Mouse (Mus musculus) limb, embryonic 11.5 days (tissue): ENCODE measurements at regions not wholly inside any gene's neighbourhood (a gene's known extent, or its start where the extent isn't known, plus 50 kb on each side); places are given as distances from the start of the nearest gene placed in this dataset.

ENCODE experiments used
- ATAC-seq: fragments of 200-750 bp; cut with Nextera tagmentation; 2 replicates; pipeline ENCODE4 v1.8.0; 2017; ENCODE audit warnings: low read depth; ENCODE audit not compliant: insufficient number of reproducible peaks, low FRiP score, low TSS enrichment
- DNase-seq: peaks from one replicate; pipeline ENCODE4 v3.0.0-alpha.2; 2015; ENCODE audit warnings: low spot score
- H3K27ac ChIP-seq: fragments of 300-500 bp; sonication (generic); replicated peaks from 2 replicates; pipeline ENCODE4 v1.5.1; 2014; ENCODE audit warnings: low read depth, mild to moderate bottlenecking, low read length
- H3K27me3 ChIP-seq: fragments of 300-500 bp; sonication (generic); 2 replicates; pipeline ENCODE4 v1.6.1; 2014; ENCODE audit warnings: mild to moderate bottlenecking, low read length, mixed read lengths; ENCODE audit not compliant: control insufficient read depth, insufficient read depth
- H3K36me3 ChIP-seq: fragments of 300-500 bp; sonication (generic); 2 replicates; pipeline ENCODE4 v1.6.1; 2014; ENCODE audit warnings: mild to moderate bottlenecking, low read length, moderate library complexity, mixed read lengths; ENCODE audit not compliant: control insufficient read depth, insufficient read depth
- H3K4me1 ChIP-seq: fragments of 300-500 bp; sonication (generic); 2 replicates; pipeline ENCODE4 v1.6.1; 2014; ENCODE audit warnings: low read length, mixed read lengths; ENCODE audit not compliant: control insufficient read depth, insufficient read depth
- H3K4me2 ChIP-seq: fragments of 300-500 bp; sonication (generic); 2 replicates; pipeline ENCODE4 v1.6.1; 2014; ENCODE audit warnings: low read depth, mild to moderate bottlenecking, moderate library complexity; ENCODE audit not compliant: severe bottlenecking
- H3K4me3 ChIP-seq: fragments of 300-500 bp; sonication (generic); 2 replicates; pipeline ENCODE4 v1.5.1; 2014; ENCODE audit warnings: low read depth, low read length
- H3K9ac ChIP-seq: fragments of 300-500 bp; sonication (generic); 2 replicates; pipeline ENCODE4 v1.6.1; 2014; ENCODE audit warnings: mild to moderate bottlenecking, low read length
- H3K9me3 ChIP-seq: fragments of 300-500 bp; sonication (generic); 2 replicates; pipeline ENCODE4 v1.6.1; 2016; ENCODE audit warnings: low read length; ENCODE audit not compliant: control insufficient read depth
- WGBS: fragments of 180-500 bp; shearing (Covaris S2); extraction: QIAGEN DNeasy Blood & Tissue Kit; methylation state at CpG from one replicate; pipeline ENCODE4 v1.1.7; 2014; 5-methylcytosine and 5-hydroxymethylcytosine counted together

GRCm38 (mm10) chr3:61849317-61849716 lies 483.6 kb upstream of the B430305J03Rik start:
- 40% methylated on average over 2 of the region's 2 CpGs for WGBS
- Histone ChIP-seq H3K27ac (no peak overlapping the region), H3K4me1 (no peaks in the 10 kb centered on the region), H3K9me3 (no peaks in the 10 kb centered on the region), H3K9ac (no peak overlapping the region), H3K4me3 (no peak overlapping the region), H3K27me3 (no peaks in the 10 kb centered on the region), H3K36me3 (no peaks in the 10 kb centered on the region), H3K4me2 (no peak overlapping the region)
- DNase-seq, result no peak
- ATAC-seq, result no peak

DNA sequence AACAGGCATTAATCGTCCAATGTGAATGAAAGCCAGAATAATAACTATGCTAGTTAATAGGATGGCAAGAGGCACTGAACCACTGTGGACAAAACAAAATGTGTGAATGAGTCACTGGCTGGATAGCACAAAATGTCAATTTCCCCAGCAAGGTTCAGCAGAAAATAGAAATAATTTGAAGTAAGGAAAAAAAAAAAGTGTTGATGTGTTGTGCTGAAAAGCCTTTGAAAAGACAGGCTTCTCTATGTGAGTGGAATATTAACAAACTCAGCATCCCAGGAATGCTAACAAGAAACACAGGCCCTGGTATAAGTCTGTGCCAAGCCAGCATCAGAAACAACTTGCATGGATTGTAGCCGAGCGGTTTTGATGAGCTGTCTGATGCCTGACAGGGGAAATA lies 481.0 kb upstream of the B430305J03Rik start:
- H3K4me2 ChIP-seq, result no peak overlapping the region
- DNase-seq, result no peak
- H3K9ac ChIP-seq, result no peak overlapping the region
- ATAC-seq, result no peak
- 81% methylated on average over 3 of the region's 3 CpGs for WGBS
- H3K36me3 ChIP-seq, result no peaks in the 10 kb centered on the region
- H3K27ac ChIP-seq, result no peak overlapping the region
- no peaks in the 10 kb centered on the region for H3K27me3 ChIP-seq
- H3K4me3 ChIP-seq, result no peak overlapping the region
- no peaks in the 10 kb centered on the region for H3K9me3 ChIP-seq
- no peaks in the 10 kb centered on the region for H3K4me1 ChIP-seq

DNA sequence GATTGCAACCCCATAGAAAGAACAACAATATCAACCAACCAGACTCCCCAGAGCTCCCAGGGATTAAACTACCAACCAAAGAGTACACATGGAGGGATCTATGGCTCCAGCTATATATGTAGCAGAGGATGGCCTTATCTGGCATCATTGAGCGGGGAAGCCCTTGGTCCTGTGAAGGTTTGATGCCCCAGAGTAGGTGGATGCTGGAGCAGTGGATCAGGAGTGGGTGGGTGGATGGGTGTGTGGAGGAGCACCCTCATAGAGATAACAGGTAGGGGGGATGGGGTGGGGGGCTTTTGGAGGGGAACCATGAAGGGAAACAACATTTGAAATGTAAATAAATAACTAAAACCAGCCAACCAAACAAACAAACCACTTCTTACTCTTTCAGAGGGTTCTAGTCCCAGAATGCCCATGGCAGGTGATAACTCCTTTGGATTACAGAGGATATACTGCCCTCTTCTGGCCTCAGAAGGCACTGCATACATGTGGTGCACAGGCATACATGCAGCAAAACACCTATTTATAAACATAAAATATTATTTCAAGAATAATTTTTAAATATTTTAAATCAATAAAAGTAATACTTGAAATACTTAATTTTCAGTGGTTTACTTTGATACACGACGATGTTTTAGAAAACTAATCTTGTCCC lies 473.7 kb upstream of the B430305J03Rik start:
- Histone ChIP-seq H3K9ac (no peak overlapping the region), H3K36me3 (no peaks in the 10 kb centered on the region), H3K9me3 (no peaks in the 10 kb centered on the region), H3K4me2 (no peak overlapping the region), H3K4me3 (no peak overlapping the region), H3K27ac (no peak overlapping the region), H3K4me1 (no peaks in the 10 kb centered on the region), H3K27me3 (no peaks in the 10 kb centered on the region)
- DNase-seq (peak; percentile 56), ATAC-seq (no peak)
- WGBS, result 53% methylated on average over 3 of the region's 3 CpGs

DNA sequence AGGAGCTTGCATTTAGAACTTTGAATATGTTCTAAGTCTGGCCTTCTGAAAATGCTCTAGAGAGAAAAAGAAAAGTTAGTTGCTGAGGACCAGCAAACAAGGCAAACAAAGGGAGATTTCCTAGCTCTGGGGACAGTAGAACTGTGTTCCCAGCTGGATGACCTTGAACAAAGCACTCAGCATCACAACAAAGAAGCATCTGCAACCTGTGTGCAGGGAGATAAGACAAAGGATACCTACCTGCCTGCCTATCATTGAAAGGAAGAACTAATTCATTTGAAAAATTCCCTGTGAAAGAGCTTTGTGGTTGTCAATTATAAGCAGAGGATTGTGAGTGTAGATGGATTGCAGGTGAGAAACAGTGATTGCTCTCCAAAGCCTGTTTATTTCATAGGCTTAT lies 451.1 kb upstream of the B430305J03Rik start:
- Histone ChIP-seq H3K4me1 (no peaks in the 10 kb centered on the region), H3K4me3 (no peak overlapping the region), H3K4me2 (no peak overlapping the region), H3K9ac (no peak overlapping the region), H3K9me3 (no peaks in the 10 kb centered on the region), H3K27ac (no peak overlapping the region), H3K36me3 (no peaks in the 10 kb centered on the region), H3K27me3 (no peaks in the 10 kb centered on the region)
- no peak for DNase-seq
- no peak for ATAC-seq

- no peak for ATAC-seq
- H3K4me1 ChIP-seq, result no peaks in the 10 kb centered on the region
- 81% methylated on average over 2 of the region's 2 CpGs for WGBS
These were observed 430.3 kb upstream of the B430305J03Rik start for GRCm38 (mm10) chr3:61796021-61796420.

GRCm38 (mm10) chr3:61790674-61791073 lies 424.9 kb upstream of the B430305J03Rik start:
- Histone ChIP-seq H3K4me2 (no peak overlapping the region), H3K27me3 (no peaks in the 10 kb centered on the region), H3K27ac (no peak overlapping the region), H3K9me3 (no peaks in the 10 kb centered on the region), H3K9ac (no peak overlapping the region), H3K36me3 (no peaks in the 10 kb centered on the region), H3K4me3 (no peak overlapping the region), H3K4me1 (no peaks in the 10 kb centered on the region)
- 61% methylated on average over 4 of the region's 4 CpGs for WGBS
- ATAC-seq, result no peak
- no peak for DNase-seq

More at GRCm38 (mm10) chr3:61796021-61796420, 430.3 kb upstream of the B430305J03Rik start:
- H3K4me2 ChIP-seq, result no peak overlapping the region
- H3K36me3 ChIP-seq, result no peaks in the 10 kb centered on the region
- H3K9ac ChIP-seq, result no peak overlapping the region
- no peaks in the 10 kb centered on the region for H3K27me3 ChIP-seq
- no peak for DNase-seq
- H3K4me3 ChIP-seq, result no peak overlapping the region
- no peak overlapping the region for H3K27ac ChIP-seq
- no peaks in the 10 kb centered on the region for H3K9me3 ChIP-seq
